Mouse (Mus musculus): ENCODE measurements around the gene Pkn1.

DNA sequence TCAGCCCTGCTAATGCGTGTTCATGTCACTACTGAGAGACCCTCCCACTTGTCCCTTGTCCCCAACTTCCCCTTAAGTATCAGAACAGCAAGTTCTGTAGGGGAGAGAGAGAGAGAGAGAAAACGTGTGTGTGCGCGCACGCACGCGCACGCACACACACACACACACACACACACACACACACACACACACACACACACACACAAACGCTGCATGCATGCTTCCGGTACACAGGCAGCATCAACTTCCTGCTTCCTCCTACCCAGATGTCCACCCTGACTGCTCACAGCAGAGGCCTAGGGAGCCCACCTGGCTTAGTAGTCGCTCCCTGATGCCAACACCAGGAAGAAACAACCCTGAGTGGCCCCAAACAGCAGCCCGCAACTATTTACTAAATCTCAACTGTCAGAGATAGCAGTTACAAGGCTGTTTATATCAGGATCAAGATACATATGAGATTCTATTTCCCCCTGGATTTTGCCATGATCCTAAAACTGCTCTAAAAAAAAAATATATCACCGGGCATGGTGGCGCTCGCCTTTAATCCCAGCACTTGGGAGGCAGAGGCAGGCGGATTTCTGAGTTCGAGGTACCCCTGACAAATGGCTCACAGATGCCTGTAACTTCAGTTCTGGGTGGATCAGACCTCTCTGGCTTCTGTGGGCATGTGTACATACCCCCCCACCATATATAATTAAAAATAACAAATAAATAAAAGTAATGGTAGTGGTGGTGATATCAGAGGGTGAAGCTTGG, 3.5 kb downstream of the Pkn1 start:
- TF ChIP-seq CTCF (IDR thresholded peaks at IDR 0.05; ENCODE audit: insufficient read depth, low read depth, low read length) (no peak), POLR2A (IDR thresholded peaks at IDR 0.05; ENCODE audit: insufficient read depth, low read depth, low read length) (no peak)
